Mouse (Mus musculus) layer of hippocampus, adult 8-10 months (tissue): ENCODE data around the gene Syne3. TPM values are rescaled to one million over a fixed set of nuclear protein-coding genes. Genes with fewer than 3 reads are reported as not detected.

Experiments used
- DNase-seq, 2 experiments: peaks; one replicate each; pipeline ENCODE4 v3.0.0; 2022; ENCODE audit warnings: low spot score in 2 of 2
- total RNA-seq, 4 experiments: library from RNA; stranded (reverse); gene quantifications; 2 replicates each; pipeline ENCODE4 v1.2.4; 2022

The Syne3 gene
- total RNA-seq, 4 experiments from 2014 or later = 1.6 to 3.6 (median 2.1) TPM

- DNase-seq = no peak
Observed at GRCm38 (mm10) chr12:104925035-104925434, 84.6 kb downstream of the Syne3 start.

GRCm38 (mm10) chr12:104924546-104924945 lies 85.1 kb downstream of the Syne3 start:
- no peak for DNase-seq

- no peak for DNase-seq
Observed at GRCm38 (mm10) chr12:104923948-104924388, 85.6 kb downstream of the Syne3 start.

GRCm38 (mm10) chr12:104922647-104923046 lies 87.0 kb downstream of the Syne3 start:
- DNase-seq = no peak

- no peak for DNase-seq
Observed at GRCm38 (mm10) chr12:104921071-104921470, 88.5 kb downstream of the Syne3 start.

- DNase-seq = no peak
Observed at GRCm38 (mm10) chr12:104919247-104919646, 90.4 kb downstream of the Syne3 start.

DNA sequence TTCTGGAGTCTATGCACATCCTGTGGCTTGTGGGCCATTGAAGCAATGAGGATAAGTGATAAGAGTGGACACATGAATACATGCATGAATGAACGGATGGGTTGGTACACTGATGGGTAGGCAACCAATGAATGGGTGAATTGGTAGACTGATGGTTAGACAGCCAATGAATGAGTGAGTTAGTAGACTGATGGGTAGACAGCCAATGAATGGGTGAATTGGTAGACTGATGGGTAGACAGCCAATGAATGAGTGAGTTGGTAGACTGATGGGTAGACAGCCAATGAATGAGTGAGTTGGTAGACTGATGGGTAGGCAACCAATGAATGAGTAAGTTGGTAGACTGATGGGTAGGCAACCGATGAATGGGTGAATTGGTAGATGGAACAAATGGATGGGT lies 91.7 kb downstream of the Syne3 start:
- DNase-seq = no peak

- DNase-seq = no peak
Observed at GRCm38 (mm10) chr12:104917297-104917696, 92.3 kb downstream of the Syne3 start.

GRCm38 (mm10) chr12:104916776-104917175 lies 92.8 kb downstream of the Syne3 start:
- DNase-seq = no peak

DNA sequence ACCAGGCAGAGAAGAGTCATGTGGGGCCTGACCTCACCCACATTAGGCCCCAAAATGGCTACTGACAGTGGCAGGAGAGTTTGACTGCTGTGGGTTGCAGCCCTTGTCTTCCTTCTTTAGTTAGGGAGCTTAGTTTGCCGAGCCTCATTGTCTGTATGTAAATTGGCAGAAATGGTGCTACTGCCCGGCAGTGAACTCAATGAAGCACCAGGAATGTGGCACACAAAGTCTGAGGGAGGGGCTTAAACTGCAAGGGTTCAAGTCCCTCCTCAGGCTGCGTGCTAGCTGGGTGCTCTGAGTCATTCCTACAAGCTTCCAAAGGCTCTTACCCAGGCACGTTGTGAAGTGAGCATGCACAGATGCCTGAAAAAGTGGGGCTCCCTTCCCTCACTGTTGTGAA lies 93.9 kb downstream of the Syne3 start:
- DNase-seq = no peak

DNA sequence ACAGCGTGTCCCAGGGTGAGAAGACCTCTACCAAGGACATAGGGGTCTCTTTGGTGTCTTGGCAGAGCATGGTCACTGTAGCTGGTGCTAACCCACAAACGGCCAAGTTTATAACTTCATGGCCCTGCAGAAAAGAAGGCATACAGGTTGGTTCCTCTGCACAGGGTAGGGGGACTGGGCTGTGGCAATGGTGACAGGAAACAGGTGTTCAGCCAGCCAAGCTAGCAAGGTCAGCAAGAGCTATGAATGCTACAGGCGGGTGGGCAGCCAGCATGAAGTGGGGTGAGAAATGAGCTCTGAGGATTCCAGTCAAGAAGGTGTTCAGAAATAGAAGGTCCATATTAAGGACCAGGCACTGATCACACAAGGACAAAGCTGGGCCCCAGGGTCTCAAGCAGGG lies 96.6 kb downstream of the Syne3 start:
- no peak for DNase-seq

DNA sequence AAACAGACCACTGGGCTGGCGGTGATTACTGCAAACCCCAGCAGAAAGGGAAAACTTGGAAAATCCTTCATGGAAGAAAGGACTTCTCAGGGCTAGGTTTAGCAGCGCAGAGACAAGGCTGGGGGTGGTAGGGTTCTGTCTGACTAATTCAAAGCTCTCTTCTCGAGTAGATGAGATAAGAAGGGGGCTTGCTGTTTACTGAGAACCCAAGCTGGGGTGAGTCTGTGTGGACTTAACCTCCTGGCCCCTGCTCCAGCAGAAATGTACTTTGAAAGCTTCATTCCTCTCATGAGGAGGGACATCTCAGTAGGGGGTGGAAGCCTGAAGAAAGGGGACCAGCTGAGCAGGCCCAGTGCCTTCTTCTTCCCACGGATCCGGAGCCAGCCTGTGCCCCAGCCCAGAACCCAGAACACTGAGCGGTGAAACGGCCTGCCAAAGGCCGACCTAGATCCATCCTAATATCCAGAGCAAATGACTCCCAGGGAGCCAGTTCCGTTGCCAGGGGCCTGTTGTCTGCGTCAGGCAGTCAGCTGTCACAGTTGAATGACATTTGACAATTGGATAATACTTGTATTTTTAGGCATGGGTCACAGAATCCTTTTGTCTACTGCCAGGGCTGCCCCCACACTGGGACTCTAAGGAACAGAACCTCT lies 97.2 kb downstream of the Syne3 start:
- DNase-seq = peak; percentile 72 to 87

DNA sequence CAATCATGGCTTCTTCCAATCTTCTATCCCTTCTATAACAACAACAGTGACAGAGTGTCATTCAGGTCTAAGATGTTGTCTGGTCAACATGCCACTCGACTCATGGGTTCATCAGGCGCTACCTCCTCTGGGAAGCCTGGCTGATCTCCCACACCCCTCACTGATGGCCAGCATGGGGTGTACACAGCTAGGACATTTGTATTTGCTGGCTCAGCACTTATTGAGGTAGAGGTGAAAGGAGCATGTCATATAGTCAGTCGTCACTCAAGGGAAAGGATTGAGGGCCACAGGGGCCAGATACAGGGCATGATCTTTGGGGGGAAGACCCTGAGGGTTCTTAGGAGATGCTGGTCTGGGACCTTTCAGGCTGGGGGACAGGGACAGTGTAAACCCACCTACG lies 99.9 kb downstream of the Syne3 start:
- no peak for DNase-seq

- DNase-seq = no peak
Observed at GRCm38 (mm10) chr12:104908986-104909385, 100.6 kb downstream of the Syne3 start.

DNA sequence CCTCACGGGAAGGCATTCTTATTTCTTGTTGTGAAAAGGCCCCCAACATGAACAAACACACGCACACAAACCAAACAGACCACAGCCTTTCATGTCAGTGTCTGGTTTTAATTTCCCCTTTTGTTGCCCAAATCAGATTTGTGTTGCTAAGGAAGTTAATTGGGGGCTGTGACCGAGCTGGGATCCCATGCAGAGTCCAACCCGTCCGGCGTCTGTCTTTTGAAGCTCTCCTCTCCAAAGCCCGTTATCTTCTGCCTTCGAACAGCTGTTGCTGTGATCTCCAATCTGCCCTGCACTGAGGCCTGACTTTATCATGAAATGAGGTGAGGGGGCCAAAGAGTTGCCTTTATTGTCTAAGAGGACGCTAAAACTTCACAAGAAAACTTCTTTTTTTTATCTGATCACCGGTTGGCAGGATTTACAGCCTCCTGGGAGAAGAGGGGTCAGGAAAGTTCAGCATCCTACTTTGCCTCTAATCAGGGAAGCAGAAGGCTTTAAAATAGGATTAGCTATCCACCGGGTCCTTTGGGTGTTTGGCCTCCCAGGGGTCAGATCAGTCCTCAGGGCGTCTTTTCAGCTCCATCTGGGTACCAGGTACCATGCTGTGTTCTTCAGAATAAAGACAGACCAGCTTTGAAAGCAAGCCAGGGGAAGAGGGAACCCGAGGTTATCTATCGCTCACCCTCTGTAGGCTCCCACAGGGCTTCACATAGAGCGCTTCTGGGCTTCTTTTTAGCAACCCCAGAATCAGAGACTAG lies 101.4 kb downstream of the Syne3 start:
- no peak for DNase-seq

DNA sequence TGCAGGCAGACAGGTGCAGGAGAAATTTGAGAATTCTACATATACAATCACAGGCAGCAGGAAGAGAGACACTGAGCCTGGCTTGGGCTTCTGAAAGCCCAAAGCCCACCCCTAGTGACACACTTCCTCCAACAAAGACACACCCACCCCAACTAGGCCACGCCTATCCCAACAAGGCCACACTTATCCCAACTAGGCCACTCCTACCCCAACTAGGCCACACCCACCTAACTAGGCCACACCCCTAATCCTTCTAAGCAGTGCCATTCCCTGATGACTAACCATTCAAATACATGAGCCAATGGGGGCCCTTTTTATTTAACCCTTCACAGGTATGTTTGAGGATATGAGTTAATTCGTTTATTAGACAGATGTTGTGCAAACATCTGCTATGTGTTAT lies 102.5 kb downstream of the Syne3 start:
- DNase-seq = no peak

- DNase-seq = no peak
Observed at GRCm38 (mm10) chr12:104904138-104904537, 105.5 kb downstream of the Syne3 start.

GRCm38 (mm10) chr12:104902392-104903053 lies 107.1 kb downstream of the Syne3 start:
- DNase-seq = no peak

DNA sequence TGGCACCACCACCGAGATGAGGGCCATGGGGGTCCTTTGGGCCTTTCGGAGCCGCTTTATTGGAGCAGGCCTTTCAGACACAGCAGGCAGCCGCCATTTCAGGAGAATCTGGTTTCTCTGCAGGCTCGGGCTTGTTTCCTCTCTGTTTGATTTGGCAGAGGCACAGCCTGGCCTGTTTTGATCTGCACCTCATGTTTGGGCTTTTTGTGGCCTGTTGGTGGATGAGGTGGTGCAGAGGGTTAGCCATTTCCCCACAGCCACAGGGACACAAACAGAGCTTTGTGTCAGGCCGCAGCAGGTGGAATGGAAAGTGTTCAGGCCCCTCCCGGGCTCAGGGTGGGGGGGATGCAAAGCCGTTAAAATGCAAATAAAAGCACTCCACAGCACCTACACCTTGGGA lies 108.3 kb downstream of the Syne3 start:
- no peak for DNase-seq

DNA sequence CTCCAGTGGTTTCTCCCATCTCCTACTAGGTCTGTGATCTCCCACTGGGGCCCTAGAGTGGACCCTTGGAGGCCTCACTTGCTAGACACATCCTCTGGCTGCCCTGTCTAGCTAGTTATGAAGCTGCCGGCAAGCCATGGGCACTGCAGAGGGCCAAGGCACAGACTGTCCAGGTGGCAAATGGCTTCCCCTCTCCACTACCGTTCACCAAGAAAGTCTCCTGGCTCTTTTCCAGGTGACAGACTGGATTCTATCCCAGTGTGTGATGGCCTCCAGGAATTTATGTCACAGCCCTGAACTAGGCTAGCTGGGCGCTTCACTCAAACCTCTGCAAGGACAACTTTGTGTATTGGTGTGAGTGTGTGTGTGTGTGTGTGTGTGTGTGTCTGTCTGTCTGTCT lies 109.8 kb downstream of the Syne3 start:
- no peak for DNase-seq

DNA sequence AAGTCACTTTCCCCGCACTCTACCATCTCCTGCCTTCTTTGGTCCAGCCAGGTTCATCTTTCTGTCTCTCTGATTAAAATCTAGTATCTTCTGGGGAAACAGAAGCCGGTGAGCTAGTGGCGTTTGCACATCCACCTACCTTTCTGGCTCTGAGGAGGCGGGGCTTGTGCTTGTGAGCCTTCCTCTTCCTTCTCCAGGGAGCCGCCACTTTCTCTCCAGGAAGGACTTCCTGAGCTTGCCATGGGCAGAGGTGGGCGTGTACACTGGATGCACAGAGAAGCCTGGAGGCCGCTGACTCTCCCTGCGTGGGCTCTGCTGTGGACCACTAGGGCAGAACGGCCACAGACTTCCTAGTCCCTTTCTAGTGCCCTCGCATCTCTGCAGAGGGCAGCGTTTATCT lies 110.4 kb downstream of the Syne3 start:
- no peak for DNase-seq

GRCm38 (mm10) chr12:104898718-104899117 lies 110.9 kb downstream of the Syne3 start:
- no peak for DNase-seq
